Mouse (Mus musculus) layer of hippocampus, adult 18-20 months (tissue): Measurements from ENCODE around the gene Gm20683. TPM values are rescaled to one million over a fixed set of nuclear protein-coding genes. Genes with fewer than 3 reads are reported as not detected.

Experiments used
- DNase-seq, 2 experiments: peaks; one replicate each; pipeline ENCODE4 v3.0.0; 2022; ENCODE audit warnings: low spot score in 2 of 2
- total RNA-seq, 2 experiments: library from RNA; stranded (reverse); gene quantifications; 2 replicates each; pipeline ENCODE4 v1.2.3; 2021

The Gm20683 gene
- total RNA-seq, 2 experiments from 2014 or later: 21.9 to 22.1 TPM

DNA sequence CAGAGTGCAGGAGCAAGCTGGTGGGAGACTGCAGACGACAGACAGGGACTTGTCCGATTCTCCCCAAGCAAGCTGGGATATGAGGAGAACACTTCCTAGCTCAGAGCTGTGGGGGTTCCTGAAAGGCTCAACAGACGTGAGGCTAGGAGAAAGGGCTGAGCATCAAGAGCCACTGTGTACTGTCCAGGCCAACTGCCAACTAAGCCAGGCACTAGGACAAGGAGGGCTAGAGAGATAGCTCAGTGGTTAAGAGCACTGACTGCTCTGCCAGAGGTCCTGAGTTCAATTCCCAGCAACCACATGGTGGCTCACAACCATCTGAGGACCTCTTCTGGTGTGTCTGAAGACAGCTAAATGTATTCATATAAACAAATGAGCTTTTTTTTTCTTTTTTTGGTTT lies 946 bp upstream of the Gm20683 start:
- no peak for DNase-seq

DNA sequence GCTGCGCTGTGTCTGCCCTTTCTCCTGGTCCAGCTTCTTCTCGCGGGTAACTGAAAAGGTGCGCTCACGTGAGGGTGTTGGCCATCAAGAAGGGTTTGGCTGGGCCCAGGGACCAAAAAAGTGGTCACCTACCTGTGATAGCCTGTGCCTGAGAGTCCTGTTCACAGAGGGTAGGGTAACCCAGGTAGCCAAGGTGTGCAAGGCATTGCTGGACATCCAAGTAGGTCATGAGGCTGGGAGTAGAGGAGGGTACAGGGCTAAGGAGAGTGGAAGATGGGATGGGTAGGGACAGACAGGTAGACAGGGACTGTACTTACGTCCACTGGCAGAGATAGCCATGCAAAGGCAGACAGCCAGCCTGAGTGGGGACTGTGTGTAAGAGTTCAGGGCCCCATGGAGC lies 1.0 kb downstream of the Gm20683 start:
- no peak for DNase-seq

DNA sequence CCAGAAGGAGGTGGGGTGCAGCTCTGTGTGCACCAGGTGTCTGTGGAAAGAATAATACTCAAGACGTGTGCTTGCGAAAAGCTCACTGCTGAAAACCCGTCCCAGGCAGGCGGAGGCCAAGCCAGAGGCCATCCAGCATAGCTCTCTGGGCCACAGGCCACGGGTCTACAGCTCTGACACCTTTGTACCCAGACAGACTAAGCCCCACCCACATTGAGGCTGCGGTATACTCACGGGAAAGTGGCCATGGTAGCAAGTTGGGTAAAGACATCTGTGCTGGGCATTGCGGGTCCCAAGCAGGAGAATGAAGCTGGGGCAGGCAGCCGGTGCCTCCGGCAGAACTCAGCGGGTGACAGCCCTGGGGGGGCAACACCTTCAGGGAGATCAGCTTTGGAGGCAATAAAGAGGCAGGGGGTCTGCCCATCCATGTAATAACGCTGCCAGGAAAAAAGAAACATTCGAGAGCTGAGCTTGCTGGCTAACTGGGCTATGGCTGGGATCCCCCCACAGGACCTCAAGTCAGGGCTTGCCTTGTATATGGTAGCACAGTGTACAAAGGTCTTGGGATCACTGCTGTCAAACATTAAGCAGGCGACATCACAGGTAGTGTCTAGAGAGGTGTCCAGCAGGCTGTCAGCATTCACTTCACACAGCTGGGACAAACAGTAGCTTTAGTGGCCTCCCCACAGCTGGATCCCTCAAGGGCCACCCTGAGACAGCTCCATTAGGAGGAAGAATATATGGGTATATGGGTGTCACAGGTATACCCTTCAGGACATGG lies 1.9 kb downstream of the Gm20683 start:
- no peak for DNase-seq

DNA sequence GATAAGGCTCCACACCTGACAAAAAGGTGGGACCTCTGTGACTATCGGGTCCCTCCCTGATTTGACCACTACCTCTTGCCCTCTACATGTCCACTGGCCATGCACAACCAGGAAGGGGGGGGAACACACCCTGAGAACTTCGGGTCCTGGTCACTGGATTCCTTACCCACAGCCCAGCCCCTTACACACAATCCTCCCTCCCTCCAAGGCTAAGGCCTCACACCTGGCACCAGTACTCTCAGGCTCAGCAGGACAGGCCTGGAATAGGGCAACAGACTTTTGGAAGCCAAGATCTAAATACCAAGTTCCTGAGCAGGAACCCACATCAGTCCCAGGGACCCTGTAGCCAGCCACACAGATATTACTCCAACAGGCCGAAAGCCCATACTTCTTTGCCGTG lies 2.7 kb downstream of the Gm20683 start:
- DNase-seq: no peak

DNA sequence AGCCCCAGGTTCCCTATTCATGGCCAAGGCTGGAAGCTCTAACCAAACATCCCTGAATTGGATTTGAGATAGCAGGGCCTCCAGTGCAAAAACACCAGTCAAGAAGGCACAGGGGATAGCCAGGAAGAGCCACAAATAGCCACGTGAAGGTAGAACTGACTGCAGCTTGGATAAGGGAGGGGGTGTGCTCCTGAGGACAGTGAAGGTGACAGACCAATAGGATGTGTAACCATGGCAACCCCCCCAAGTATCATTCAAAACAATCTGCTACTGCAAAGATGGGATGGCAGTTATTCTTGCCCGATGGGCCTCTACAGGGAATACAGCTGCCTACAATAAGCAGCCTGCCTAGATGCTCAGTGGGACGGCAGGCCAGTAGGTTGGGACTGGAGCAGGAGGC lies 4.0 kb downstream of the Gm20683 start:
- peak in 1 of 2 experiments; percentile 51 for DNase-seq

DNA sequence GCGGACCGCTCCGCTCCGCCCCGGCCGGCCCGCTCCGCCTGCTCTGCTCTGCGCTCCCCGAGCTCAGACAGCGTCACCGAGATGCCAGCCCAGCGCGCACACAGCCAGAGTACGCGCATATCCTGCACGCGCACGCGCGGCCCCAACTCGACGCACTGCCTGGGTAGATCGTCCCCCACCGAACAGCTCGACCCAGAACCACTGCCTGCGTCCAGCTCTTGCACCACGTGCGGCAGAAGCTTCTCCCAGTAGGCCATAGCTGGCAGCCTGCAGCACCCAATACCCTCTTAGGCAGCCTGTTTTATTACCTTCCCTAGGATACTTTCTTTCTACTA lies 4.5 kb downstream of the Gm20683 start, which contains the start of gene Rhbdl1:
Rhbdl1 (minus strand) TSS at position 220 of the 335 bp plus-strand sequence.
- peak; percentile 84 to 90 for DNase-seq

DNA sequence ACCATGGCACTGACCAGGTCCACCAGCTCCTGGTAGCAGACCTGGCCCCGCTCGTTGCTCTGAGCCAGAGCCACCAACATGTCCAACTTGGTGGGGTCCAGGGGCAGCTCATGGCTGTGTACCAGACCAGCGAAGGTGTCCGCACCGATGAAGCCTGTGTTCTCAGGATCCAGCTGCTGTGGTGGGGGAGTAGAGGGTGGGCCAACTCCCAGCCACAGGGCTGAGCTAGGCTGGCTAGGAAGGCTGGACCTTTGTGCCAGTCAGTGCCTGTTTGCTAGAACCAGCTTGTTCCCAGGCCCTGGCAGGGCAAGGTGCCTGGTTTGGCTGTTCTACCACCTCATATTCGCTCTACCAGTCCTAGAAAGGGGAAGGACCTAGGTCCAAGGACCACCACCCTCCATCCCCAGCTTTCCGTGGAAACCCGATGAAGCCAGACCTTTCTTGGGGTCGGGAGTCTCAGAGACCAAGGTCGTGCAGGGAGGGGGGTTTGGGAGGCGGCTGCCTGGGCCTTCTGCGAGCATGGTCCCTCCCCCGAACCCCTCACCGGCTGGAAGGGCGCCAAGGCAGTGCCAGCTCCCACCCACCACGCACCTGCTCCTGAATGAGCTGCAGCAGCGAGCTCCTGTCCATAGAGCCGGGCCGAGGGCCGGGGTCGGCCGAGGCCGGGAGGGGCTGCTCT lies 5.0 kb downstream of the Gm20683 start:
- peak in 1 of 2 experiments; percentile 50 for DNase-seq

DNA sequence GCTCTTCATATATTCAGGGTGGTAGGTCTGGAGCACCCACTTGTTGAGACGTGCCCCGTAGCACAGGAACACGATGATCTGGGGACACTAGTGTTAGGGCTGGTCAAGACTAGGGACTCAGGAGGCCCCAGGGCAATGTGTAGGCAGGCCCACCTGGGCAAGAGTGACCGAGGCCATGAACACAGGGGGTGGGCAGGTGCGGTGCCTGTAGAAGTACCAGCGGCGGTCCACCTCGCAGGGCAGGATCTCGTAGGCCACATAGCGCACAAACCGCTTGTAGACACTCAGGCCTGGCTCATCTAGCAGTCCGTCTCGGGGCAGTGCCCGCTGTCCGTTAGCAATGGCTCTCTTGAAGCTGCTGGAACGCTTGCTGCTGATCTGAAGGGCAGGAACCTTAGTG lies 5.7 kb downstream of the Gm20683 start:
- DNase-seq: no peak

DNA sequence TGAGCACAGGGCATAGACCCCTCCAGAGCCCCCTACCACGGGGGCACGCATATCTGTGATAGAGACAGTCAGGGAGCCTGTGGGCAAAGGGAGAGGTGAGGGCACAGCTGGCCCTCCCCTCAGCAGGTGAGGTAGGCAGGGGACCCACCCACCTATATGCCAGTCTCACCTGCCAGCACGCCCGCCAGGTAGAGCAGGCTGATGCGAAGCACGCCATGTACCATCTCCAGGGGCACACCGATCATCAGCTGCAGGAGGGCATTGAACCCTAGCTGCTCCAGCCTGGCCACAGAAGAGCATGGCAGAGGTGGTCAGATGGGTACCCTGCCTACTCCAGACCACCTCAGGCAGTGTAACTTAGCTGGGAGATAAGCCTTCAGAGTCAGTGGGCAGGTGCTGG lies 6.3 kb downstream of the Gm20683 start:
- DNase-seq: no peak

DNA sequence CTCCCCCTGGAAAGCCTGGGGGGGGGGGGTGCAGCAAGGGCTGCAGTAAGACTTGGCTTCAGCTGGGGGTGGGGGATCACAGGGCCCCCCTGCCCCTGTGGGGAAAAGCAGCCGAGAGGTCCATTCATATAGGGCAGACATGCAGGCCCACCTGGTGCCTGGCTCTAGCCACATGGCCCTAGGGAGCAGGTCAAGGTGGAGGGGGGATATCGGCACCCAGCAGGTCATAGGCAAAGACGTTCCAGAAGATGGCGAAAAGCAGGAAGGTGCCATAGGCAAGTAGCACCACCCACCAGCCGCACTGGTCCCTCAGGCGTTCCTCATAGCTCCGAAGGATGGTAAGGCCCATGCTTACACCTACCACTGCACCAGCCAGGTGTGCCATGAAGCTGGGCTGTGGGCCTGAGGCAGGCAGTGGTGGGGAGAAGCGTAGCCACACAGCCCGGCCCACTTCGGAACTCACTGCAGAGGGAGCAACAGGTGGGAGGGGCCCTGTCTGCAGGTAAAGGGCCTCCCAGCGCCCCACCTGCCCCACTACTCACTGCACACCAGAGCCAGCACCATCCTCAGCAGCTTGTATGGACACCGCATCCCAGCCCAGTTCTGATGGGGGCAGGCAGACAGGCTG lies 6.9 kb downstream of the Gm20683 start:
- no peak for DNase-seq

DNA sequence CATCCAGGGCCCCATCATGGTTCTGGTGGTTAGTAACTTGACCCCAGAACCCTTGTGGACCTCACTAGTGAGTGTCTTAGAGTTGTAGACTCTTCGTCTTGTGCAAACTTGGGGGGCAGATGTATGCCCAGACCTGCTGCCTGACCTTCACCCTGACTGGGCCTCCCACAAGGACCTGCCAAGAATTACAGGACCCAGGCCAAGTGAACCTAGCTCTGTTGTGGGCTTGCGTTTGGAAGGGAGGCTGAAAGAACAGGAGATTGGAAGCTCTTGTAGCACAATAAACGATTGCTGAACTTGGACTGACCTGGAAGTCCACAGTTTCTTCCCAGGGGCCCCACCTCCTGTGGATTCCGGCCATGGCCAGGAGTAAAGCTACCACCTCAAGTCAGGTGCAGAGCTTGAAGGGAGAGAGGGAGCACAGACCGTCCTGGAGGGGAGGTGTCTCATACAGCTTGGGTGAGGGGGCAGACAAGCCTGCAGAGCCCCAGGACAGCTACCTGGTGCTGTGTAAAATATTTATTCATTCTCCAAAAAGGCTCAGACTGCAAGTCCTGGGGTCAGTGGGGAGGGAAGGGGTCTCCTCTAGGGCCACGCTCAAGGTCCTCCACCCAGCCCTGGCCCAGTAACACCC lies 7.5 kb downstream of the Gm20683 start:
- DNase-seq: no peak

DNA sequence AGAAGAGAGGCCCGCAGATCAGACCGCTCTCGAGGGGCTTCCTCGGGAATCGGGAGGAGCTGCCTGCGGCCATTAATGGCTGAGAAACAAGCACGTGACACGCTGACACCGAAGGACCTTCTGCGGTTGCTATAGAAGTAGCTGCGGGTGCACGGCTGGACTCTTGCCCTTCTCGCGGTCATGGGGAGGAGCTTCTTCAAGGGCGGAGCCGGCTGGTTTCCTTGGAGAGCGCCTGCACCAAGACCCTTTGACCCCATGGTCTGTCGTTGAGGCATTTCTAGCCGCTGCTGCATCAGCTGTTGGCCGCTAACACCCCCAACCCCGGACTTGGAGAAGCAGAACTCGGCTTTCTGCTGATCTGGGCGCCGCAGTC lies 8.3 kb downstream of the Gm20683 start, which contains the start of gene Stub1:
Stub1 (minus strand) TSS at position 114 of the 373 bp plus-strand sequence.
- DNase-seq: peak; percentile 79 to 87

DNA sequence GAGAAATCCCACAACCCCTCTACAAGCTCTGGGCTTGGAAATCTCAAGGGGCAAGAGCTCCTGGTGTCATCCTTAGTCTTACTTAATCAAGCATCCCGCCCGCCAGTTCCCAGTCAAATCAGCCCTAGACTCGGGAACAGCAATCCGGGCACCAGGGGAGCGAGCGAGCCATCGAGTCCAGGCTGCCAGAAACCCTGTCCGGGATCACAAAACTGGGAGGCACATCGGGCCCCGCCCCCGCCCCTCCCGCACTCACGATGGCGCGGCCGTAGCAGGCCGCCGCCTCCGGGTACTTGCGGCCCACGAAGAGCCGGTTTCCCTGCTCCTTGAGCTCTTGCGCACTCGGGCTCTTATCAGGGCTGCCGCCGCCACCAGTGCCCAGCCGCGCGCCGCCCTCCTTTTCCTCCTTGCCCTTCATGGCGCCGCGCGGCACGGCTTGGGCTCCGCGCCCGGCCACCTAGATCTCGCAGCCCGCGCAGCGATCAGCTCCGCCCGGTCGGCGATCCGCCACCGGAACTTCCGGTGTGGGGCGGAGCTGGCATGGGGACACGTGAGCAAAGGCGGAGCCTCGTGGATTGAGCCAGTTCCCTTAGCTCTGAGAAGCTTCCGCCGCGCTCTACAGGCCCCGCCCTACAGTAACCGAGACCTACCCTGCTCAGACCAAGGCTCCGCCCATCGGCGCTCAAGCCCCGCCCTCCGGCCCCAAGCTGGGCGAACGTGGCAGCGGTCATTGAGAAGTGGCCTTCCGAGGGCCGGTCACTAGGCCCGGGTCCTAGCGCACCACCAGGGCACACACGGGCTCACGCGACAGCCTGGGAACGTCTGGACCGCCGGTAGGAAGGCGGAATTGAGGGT lies 8.9 kb downstream of the Gm20683 start:
- peak; percentile 96 to 99 for DNase-seq

DNA sequence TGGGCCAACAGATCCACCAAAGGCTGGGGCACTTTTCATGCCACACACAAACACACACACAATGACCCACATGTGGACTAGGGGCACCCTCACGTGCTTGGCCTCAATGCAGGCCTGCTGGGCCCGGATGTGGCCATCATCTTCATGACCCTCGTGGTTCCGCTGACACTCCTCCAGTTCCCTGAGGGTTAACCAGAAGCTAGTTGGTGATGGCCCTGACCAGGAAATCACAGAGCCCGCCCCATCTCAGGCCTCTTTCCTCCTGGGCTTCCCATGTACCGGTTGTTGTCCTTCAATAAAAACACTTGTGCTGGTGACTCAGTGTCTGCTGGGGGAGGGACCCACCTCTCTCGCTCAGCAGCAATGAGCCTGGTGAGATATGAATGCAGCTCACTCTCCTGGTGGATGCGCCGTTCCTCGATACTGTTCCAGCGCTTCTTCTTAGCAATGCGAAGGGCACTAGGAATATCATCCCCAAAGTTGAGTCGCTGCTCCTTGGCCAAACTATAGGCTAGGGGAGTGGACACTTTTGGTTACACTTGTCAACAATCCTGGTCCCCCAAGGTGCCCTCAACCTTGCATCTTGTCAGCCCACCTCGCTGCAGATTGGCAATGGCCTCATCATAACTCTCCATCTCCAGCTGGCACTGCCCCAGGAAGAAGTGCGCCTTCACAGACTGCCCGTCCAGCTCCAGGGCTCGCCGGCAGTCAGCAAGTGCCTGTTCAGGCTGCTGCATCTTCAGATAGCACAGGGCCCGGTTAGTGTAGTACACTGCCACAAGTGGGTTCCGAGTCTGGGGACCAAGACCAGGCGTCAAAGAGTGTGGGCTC lies 9.9 kb downstream of the Gm20683 start:
- no peak for DNase-seq

DNA sequence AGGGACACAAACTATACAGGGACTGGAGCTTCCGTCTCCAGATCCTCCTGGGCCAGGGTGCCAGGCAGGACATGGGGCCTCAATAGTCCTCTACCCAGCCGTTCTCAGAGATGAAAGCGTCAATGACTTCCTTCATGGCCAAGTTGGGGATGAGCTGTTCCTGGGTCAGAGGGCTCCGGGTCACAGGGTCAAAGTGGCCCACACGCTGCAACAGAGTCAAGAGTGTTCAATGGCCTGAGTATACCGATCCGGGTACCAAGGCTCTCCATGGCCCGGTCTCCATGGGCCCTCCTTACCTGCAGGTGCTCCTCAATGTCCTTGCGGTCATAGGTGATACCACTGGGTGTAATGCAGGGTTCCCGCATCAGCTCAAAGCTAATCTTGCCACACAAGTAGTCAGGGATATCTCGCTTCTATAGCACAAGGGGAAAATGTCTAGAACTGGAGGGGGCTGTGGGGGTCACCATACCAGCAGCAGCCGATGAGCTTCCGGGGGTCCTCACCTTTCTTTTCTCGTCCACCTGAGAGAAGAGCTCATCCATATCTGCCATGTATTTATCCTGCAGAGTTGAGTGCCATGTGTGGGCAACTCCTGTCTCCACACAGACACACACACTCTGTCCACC lies 10.6 kb downstream of the Gm20683 start:
- DNase-seq: no peak

DNA sequence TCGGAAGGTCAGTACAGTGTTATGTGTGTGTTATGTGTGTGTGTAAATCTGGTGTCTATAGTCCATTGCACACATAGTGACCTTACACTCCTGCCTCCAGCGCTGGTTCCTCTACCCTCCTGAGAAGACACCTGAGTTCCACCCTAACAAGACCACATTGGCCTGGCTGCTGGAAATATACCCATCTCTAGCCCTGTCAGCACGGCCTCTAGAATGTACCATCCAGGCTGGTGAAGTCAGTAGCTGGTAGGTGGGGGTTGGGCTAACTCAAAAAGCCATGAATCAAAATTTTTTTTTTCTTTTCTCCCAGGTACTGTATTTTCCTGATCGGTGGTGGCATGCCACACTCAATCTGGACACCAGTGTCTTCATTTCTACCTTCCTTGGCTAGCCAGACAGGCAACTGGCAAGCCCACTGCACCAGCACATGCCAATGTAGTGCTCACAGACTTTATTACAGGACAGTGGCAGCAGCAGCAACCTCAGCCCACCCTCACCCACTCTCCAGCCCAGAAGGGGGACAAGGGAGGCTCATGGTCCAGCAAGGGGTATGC lies 11.3 kb downstream of the Gm20683 start:
- no peak for DNase-seq

DNA sequence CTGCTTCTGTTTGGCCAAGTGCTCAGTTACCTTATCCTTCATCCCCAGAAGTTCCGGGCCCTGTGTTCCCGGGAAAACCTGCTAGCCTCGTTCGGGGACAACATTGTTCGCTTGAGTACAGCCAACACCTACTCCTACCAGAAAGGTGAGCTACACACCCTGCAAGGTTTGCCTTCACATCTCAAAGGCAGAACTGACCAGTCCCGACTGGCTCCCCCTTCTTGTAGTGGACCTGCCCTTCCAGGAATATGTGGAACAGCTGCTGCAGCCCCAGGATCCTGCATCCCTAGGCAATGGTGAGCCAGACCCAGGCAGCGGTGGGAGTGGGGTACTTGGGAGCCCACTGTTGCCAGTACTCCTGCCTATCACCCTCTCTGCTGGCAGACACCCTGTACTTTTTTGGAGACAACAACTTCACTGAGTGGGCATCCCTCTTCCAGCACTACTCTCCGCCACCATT lies 12.0 kb downstream of the Gm20683 start:
- no peak for DNase-seq

DNA sequence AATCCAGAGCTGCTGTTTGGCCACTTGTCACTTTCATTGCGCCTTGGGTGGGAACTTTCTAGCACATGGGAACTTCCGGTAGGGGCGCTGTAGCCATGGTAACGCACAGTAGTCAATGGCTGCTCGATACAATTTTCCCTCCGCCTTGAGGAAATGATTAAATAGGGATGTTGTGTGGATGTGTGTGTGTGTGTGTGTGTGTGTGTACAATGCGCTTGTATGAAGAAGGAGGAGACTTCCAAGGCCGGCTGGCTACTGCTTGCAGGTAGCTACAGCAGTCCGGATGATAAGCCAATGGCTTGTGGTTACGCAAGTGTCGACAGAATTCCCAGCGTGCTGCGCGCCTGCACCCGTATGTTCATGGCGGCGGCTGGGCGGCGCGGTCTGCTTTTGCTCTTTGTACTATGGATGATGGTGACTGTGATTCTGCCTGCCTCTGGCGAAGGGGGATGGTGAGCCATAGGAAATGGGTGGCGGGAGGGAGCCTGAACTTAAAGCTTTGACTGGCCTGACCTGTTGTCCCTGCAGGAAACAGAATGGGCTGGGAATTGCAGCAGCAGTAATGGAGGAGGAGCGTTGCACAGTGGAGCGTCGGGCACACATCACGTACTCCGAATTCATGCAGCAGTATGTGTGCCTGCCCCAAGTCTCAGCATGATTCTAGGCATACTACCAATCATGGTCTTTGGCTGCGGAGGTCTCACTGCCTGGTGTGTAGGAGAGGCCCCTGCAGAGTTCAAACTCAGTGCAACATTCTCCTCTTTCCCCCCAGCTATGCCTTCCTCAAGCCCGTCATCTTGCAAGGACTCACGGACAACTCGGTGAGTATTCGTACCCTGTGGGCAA lies 12.6 kb downstream of the Gm20683 start, which contains the start of gene Jmjd8:
Jmjd8 (plus strand) TSS at position 156 of the 846 bp plus-strand sequence.
- peak; percentile 73 to 92 for DNase-seq
